Mouse (Mus musculus) bone marrow macrophage, adult 2 months (primary cell): ENCODE measurements at regions not wholly inside any gene's neighbourhood (a gene's known extent, or its start where the extent isn't known, plus 50 kb on each side); places are given as distances from the start of the nearest gene placed in this dataset.

Experiments used
- CTCF ChIP-seq: IDR thresholded peaks from 2 replicates; pipeline ENCODE4 v1.5.1; 2012; ENCODE audit warnings: low read depth, mild to moderate bottlenecking, low read length, moderate library complexity
- POLR2A ChIP-seq: IDR thresholded peaks from 2 replicates; pipeline ENCODE4 v1.6.1; 2012; ENCODE audit warnings: mild to moderate bottlenecking, low read depth, low read length, borderline replicate concordance

DNA sequence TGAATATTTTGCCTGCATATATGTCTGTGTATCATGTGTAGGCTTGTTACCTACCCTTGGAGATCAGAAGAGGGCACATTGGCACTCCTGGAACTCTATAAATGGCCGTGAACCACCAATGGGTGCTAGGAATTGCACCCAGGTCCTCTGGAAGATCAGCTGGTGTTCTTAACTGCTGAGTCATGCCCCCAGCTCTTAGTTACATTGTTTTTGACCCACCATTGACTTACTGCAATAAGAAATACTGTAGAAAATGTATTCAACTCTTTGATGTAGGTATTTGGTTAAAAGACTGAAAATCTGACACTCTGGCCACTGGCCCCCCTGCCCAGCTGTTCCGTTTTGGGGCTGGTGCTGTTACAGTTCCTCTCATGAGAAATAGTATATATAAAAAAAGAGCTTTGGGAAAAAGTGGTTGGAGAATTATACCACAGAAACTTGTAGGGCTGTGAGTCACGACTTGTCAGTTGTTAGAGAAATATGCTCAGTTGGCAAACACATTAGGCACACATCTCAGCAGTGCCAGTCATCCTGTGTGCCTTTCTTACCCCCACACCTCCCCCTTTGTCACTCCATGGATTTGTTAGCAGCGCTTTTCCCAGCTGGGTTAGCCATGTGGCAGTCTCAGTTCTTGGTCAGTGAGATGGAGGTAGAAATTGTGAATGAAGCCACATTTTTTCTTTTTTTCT lies 58.4 kb upstream of the Arhgap32 start:
- no peak for TF ChIP-seq POLR2A
- no peak for TF ChIP-seq CTCF
